Mouse (Mus musculus) stomach, postnatal 0 days (tissue): Measurements from ENCODE around the gene Spats1.

ENCODE experiments used
- CTCF ChIP-seq: IDR thresholded peaks from 2 replicates; pipeline ENCODE4 v1.5.1; 2016; ENCODE audit warnings: antibody characterized with exemption, low read depth, mild to moderate bottlenecking, moderate library complexity
- EP300 ChIP-seq: optimal IDR thresholded peaks from 2 replicates; pipeline ENCODE3; 2016; ENCODE audit warnings: antibody characterized with exemption

GRCm38 (mm10) chr17:45470726-45471125 lies 4.5 kb downstream of the Spats1 start:
- no peak for TF ChIP-seq CTCF
- TF ChIP-seq EP300, result no peak
